Mouse (Mus musculus) spleen, postnatal 4 days (tissue): ENCODE measurements around the gene Jsrp1.

Experiments
- DNase-seq, 2 experiments: peaks; one replicate each; pipeline ENCODE4 v3.0.0; 2022; ENCODE audit warnings: low spot score in 2 of 2

Jsrp1 gene

GRCm38 (mm10) chr10:80813366-80813765, at the start of gene Jsrp1:
TSS of gene Jsrp1 (minus strand) at chr10:80813498.
- DNase-seq = no peak

GRCm38 (mm10) chr10:80862305-80862704, 49.0 kb upstream of the Jsrp1 start:
- DNase-seq = no peak

- DNase-seq = peak; percentile 77 to 86
Observed at GRCm38 (mm10) chr10:80858350-80858935, 45.1 kb upstream of the Jsrp1 start.

- DNase-seq = peak; percentile 69 to 82
Observed at GRCm38 (mm10) chr10:80857848-80858247, 44.5 kb upstream of the Jsrp1 start.

GRCm38 (mm10) chr10:80857386-80857785, 44.1 kb upstream of the Jsrp1 start:
- no peak for DNase-seq

GRCm38 (mm10) chr10:80856908-80857307, 43.6 kb upstream of the Jsrp1 start:
- peak; percentile 73 to 82 for DNase-seq

GRCm38 (mm10) chr10:80856267-80856666, 43.0 kb upstream of the Jsrp1 start:
- DNase-seq = peak in 1 of 2 experiments; percentile 57

GRCm38 (mm10) chr10:80855749-80856073, 42.4 kb upstream of the Jsrp1 start:
- DNase-seq = peak in 1 of 2 experiments; percentile 42

GRCm38 (mm10) chr10:80854913-80855748, 41.8 kb upstream of the Jsrp1 start, which contains the start of the genes Lsm7 and Sppl2b:
TSS of gene Lsm7 (minus strand) at chr10:80855209.
TSS of gene Sppl2b (plus strand) at chr10:80855275.
- DNase-seq = peak; percentile 99 to 100

- DNase-seq = peak; percentile 78 to 83
Observed at GRCm38 (mm10) chr10:80848571-80848970, 35.3 kb upstream of the Jsrp1 start.

GRCm38 (mm10) chr10:80845732-80846131, 32.4 kb upstream of the Jsrp1 start:
- DNase-seq = no peak

GRCm38 (mm10) chr10:80845055-80845693, 31.9 kb upstream of the Jsrp1 start:
- DNase-seq = no peak

- no peak for DNase-seq
Observed at GRCm38 (mm10) chr10:80843931-80844547, 30.7 kb upstream of the Jsrp1 start, which contains the start of gene Lingo3. TSS of gene Lingo3 (minus strand) at chr10:80844039.

GRCm38 (mm10) chr10:80843087-80843930, 30.0 kb upstream of the Jsrp1 start:
- no peak for DNase-seq

- no peak for DNase-seq
Observed at GRCm38 (mm10) chr10:80842334-80842733, 29.0 kb upstream of the Jsrp1 start.

- no peak for DNase-seq
Observed at GRCm38 (mm10) chr10:80841685-80842084, 28.4 kb upstream of the Jsrp1 start.

GRCm38 (mm10) chr10:80839848-80840247, 26.6 kb upstream of the Jsrp1 start:
- DNase-seq = no peak

GRCm38 (mm10) chr10:80838346-80838912, 25.1 kb upstream of the Jsrp1 start:
- DNase-seq = no peak

- no peak for DNase-seq
Observed at GRCm38 (mm10) chr10:80837827-80838226, 24.5 kb upstream of the Jsrp1 start.

- DNase-seq = no peak
Observed at GRCm38 (mm10) chr10:80836949-80837379, 23.7 kb upstream of the Jsrp1 start.

GRCm38 (mm10) chr10:80835617-80836016, 22.3 kb upstream of the Jsrp1 start:
- no peak for DNase-seq
